Mouse (Mus musculus) thymus, adult 2 months (tissue): ENCODE results near the gene Med12l.

ENCODE experiments used
- CTCF ChIP-seq: fragments of 200-500 bp; IDR thresholded peaks from 2 replicates; pipeline ENCODE4 v1.5.1; 2012; ENCODE audit warnings: mild to moderate bottlenecking, control low read depth, low read length, moderate library complexity, borderline replicate concordance; ENCODE audit not compliant: control insufficient read depth, poor library complexity, insufficient read depth; ENCODE audit errors: extremely low read depth
- POLR2A ChIP-seq: fragments of 200-500 bp; IDR thresholded peaks from 2 replicates; pipeline ENCODE4 v1.6.1; 2012; ENCODE audit warnings: mild to moderate bottlenecking, low read length, control low read depth, moderate library complexity; ENCODE audit not compliant: control insufficient read depth, poor library complexity, insufficient read depth; ENCODE audit errors: extremely low read depth

DNA sequence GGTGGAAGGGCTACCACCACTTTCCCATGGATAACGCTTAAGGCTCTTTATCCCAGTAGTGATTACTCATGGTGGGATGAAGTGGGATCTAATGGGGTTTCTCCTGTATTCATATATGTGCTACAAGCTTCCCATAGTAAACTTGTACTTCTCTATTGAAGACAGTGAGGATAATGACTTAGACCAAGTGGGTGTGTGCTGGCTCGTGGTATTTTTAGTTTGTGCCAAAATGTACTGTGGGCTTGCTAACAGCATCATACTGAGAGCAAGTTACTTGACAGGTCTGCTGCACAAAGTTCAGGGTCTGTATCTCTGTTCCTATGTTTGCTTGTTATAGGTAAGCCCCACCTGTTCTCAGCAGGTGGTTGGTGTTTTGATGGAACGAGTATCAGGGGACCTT lies 60.3 kb downstream of the Med12l start:
- no peak for TF ChIP-seq CTCF
- no peak for TF ChIP-seq POLR2A
